Mouse (Mus musculus) heart, postnatal 25 days (tissue): ENCODE results near the gene Gm21292. TPM values are rescaled to one million over a fixed set of nuclear protein-coding genes. Genes with fewer than 3 reads are reported as not detected.
"Not testable (repeated sequence)": the region's sequence is repeated elsewhere in the genome, so short reads cannot be mapped to it uniquely, and the experiment has no call there.

Source experiments
- DNase-seq: peaks from one replicate; pipeline ENCODE4 v3.0.0; 2022; ENCODE audit warnings: low spot score
- intact Hi-C: fragments of 180-260 bp; cut with DNase I; formaldehyde crosslinking; loops from one replicate; pipeline ENCODE4 v1.15.1; 2025
- total RNA-seq, 2 experiments: library from RNA; stranded (reverse); gene quantifications; 2 replicates each; pipeline ENCODE4 v1.2.3; 2021

Gene Gm21292
- not detected for total RNA-seq

- DNase-seq, intact Hi-C loops: not testable (repeated sequence)
These were observed at the start of gene Gm21292 for GRCm38 (mm10) chrY:9133824-9134223. Gene Gm21292 (minus strand): TSS chrY:9133924.

Other genes with a start within 250 kb of the Gm21292 start
- not detected for gene Gm21721, start 68.3 kb upstream of the Gm21292 start, total RNA-seq
- not detected for gene Gm21812, start 213.3 kb upstream of the Gm21292 start, total RNA-seq